Mouse (Mus musculus): ENCODE results near the gene Cers6. TPM values are rescaled to one million over a fixed set of nuclear protein-coding genes. Genes with fewer than 3 reads are reported as not detected.

The Cers6 gene
- polyA plus RNA-seq, 1 experiment = 78.2 TPM

DNA sequence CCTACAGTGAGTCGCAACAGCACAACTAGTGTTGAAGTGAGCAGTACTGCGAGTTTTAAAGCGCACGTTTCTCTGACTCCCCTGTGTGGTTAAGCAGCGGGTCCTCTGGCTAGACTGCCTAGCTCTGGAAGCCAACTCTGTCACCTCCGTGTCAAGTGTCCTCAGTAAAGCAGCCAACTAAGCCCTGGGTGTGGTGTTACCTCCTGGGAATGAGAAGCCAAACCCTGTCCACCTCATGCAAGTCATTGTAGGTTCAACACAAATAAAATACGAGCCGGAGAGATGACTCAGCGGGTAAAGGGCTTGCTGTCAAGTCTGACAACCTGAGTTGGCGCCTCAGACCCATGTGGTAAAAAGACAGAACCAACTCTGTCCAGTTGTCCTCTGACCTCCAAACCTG is 287.9 kb downstream of the Cers6 start:
- TF ChIP-seq CTCF (IDR thresholded peaks at IDR 0.05; ENCODE audit: borderline replicate concordance, insufficient read depth, low read length) (no peak), POLR2A (IDR thresholded peaks at IDR 0.05; ENCODE audit: low read depth, low read length) (no peak)
- H3K27ac ChIP-seq (ENCODE audit: insufficient read depth, low read length) = no peak overlapping the region
- no peak overlapping the region for H3K4me3 ChIP-seq (ENCODE audit: insufficient read depth, low read length)
- no peaks in the 10 kb centered on the region for H3K4me1 ChIP-seq (ENCODE audit: control insufficient read depth, insufficient read depth, low read length)

DNA sequence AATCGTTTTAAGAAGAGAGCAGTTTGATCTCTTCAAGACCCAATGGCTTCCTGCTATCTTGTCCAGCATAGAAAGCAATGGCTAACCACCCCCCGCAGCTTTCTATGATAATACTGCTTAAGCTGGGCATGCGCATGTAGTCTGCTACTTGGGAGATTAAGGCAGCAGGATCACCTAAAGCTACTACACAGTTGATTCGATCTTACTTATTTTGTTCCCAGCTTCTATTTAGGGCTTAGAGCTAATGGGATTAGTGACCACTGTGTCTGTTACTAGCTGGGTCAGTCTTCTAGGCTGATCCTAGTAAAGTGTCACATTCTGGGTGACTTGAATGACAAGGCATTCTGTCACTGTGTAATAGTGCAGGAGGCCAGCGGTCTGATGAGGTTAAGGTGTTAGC is 289.6 kb downstream of the Cers6 start:
- no peaks in the 10 kb centered on the region for H3K4me1 ChIP-seq (ENCODE audit: control insufficient read depth, insufficient read depth, low read length)
- no peak overlapping the region for H3K4me3 ChIP-seq (ENCODE audit: insufficient read depth, low read length)
- H3K27ac ChIP-seq (ENCODE audit: insufficient read depth, low read length) = no peak overlapping the region
- TF ChIP-seq CTCF (IDR thresholded peaks at IDR 0.05; ENCODE audit: borderline replicate concordance, insufficient read depth, low read length) = no peak
- no peak for TF ChIP-seq POLR2A (IDR thresholded peaks at IDR 0.05; ENCODE audit: low read depth, low read length)

DNA sequence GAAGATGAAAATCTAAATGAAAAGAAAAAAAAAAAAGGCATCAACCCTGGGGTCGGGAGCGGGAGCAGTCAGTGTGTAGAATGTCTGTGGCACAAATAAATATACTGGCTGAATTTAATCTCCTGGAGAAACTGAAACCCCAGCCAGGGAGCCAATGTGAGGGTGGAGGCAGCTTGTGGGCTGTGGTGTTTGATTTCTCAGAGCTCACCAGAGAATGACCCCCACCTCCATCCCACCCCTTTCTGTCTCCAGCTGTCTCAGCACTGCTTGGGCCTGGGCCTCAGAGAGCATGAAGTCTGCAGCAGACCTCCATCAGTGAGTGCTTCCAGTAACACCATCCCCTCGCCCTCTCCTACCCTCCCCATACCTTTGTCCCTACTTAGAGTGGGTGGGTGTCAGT is 294.6 kb downstream of the Cers6 start:
- TF ChIP-seq CTCF (IDR thresholded peaks at IDR 0.05; ENCODE audit: borderline replicate concordance, insufficient read depth, low read length) (no peak), POLR2A (IDR thresholded peaks at IDR 0.05; ENCODE audit: low read depth, low read length) (no peak)

DNA sequence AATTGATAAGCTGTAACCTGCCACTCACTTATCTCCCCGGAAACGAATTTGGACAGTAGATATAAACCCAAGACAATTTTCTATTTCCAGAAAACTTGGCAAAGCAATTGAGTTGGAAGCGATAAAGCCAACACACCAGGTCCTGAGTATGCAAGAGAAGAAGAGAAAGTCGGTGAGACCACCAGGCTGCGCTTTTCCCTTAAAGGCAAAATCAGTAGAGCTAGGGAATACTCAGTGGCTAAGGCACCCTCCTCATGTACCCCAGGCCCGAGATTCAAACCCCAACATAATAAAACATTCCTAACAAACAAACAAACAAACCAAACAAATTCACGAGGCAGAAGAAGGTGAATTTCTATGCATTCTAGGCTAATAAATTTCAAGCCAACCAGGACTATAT is 295.0 kb downstream of the Cers6 start:
- Histone ChIP-seq H3K27ac (ENCODE audit: insufficient read depth, low read length) (no peak overlapping the region), H3K4me3 (ENCODE audit: insufficient read depth, low read length) (no peak overlapping the region), H3K4me1 (ENCODE audit: control insufficient read depth, insufficient read depth, low read length) (no peaks in the 10 kb centered on the region)
- TF ChIP-seq CTCF (IDR thresholded peaks at IDR 0.05; ENCODE audit: borderline replicate concordance, insufficient read depth, low read length) (no peak), POLR2A (IDR thresholded peaks at IDR 0.05; ENCODE audit: low read depth, low read length) (no peak)

More for the DNA sequence above, 294.6 kb downstream of the Cers6 start:
- H3K4me3 ChIP-seq (ENCODE audit: insufficient read depth, low read length) = no peak overlapping the region
- H3K4me1 ChIP-seq (ENCODE audit: control insufficient read depth, insufficient read depth, low read length) = no peaks in the 10 kb centered on the region
- no peak overlapping the region for H3K27ac ChIP-seq (ENCODE audit: insufficient read depth, low read length)

DNA sequence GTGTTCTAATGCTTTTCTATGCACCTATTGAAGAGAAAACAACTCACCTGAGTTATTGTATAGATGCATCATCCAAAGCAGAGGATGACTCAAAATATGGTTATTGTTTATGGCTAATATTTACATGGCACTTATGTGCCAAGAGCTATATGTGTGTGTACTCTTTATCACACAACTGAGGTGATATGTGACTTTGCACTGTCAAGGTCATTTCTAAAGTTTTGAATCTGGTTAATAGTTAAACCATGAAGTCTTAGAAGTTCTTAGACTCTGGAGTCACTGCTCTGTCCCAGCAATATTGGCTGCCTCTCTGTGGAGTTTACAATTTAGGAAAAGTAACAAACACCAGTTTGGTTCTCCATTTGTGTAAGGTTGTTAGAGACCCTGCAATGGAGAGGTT is 297.7 kb downstream of the Cers6 start:
- H3K4me1 ChIP-seq (ENCODE audit: control insufficient read depth, insufficient read depth, low read length) = no peaks in the 10 kb centered on the region
- no peak overlapping the region for H3K4me3 ChIP-seq (ENCODE audit: insufficient read depth, low read length)
- no peak overlapping the region for H3K27ac ChIP-seq (ENCODE audit: insufficient read depth, low read length)
- TF ChIP-seq POLR2A (IDR thresholded peaks at IDR 0.05; ENCODE audit: low read depth, low read length) (no peak), CTCF (IDR thresholded peaks at IDR 0.05; ENCODE audit: borderline replicate concordance, insufficient read depth, low read length) (no peak)

Other genes starting within 250 kb of the Cers6 start
- not detected in 2 replicates for gene 4932414N04Rik, start 205.0 kb upstream of the Cers6 start, polyA plus RNA-seq (2011; ENCODE audit: insufficient read length, low read depth, missing spikeins)